Mouse (Mus musculus) megakaryocyte, embryonic 14.5 days (primary cell): ENCODE measurements at regions not wholly inside any gene's neighbourhood (a gene's known extent, or its start where the extent isn't known, plus 50 kb on each side); places are given as distances from the start of the nearest gene placed in this dataset.
"Not testable (repeated sequence)": the region's sequence is repeated elsewhere in the genome, so short reads cannot be mapped to it uniquely, and the experiment has no call there.

ENCODE experiments used
- H3K27me3 ChIP-seq: replicated peaks from 2 replicates; pipeline ENCODE3; 2012; ENCODE audit warnings: inconsistent platforms
- H3K36me3 ChIP-seq: replicated peaks from 2 replicates; pipeline ENCODE3; 2012; ENCODE audit warnings: low read length, inconsistent platforms, mixed read lengths
- H3K4me1 ChIP-seq: 2 replicates; pipeline ENCODE4 v1.6.1; 2012; ENCODE audit warnings: inconsistent platforms
- H3K4me3 ChIP-seq: replicated peaks from 2 replicates; pipeline ENCODE3; 2012; ENCODE audit warnings: moderate library complexity, mild to moderate bottlenecking, inconsistent platforms
- H3K9me3 ChIP-seq: 2 replicates; pipeline ENCODE4 v1.6.1; 2012; ENCODE audit warnings: inconsistent platforms
- FLI1 ChIP-seq: IDR thresholded peaks from 2 replicates; pipeline ENCODE4 v1.6.1; 2012; ENCODE audit warnings: low read length, inconsistent platforms, mixed read lengths
- GATA1 ChIP-seq: IDR thresholded peaks from 3 replicates; pipeline ENCODE4 v1.6.1; 2012; ENCODE audit warnings: mixed read lengths, low read length, inconsistent platforms, borderline replicate concordance

- Histone ChIP-seq H3K27me3 (no peaks in the 10 kb centered on the region), H3K4me1 (peaks cover 47% of the 10 kb centered on the region), H3K4me3 (no peak overlapping the region), H3K36me3 (no peaks in the 10 kb centered on the region), H3K9me3 (no peaks in the 10 kb centered on the region)
- TF ChIP-seq FLI1 (no peak), GATA1 (no peak)
These were observed 63.5 kb upstream of the Max start for GRCm38 (mm10) chr12:77025431-77025879.

DNA sequence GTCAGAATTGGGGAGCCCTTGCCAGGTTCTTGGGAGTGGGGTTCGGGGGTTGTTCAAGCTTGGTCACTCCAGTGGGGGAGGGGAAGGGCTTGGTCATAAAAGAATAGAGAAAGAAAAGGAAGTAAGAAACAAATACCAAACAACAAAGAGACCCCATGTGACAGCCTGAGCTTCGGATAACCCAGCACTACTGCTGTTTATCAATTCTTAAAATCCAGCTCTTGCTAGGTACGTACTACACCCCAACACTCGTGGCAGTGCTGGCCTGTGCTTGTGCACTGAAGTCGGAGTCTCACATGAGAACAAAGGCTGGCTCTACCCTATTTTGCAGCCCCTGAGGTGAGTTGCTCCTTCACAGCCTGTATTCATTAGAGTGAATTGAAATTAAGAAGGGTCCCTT lies 60.5 kb upstream of the Max start:
- Histone ChIP-seq H3K4me1 (peaks cover 69% of the 10 kb centered on the region), H3K36me3 (peaks cover 7% of the 10 kb centered on the region), H3K27me3 (no peaks in the 10 kb centered on the region), H3K9me3 (peaks cover 4% of the 10 kb centered on the region; the same call in 1 of the 2 replicates), H3K4me3 (no peak overlapping the region)
- TF ChIP-seq FLI1 (no peak), GATA1 (no peak)

DNA sequence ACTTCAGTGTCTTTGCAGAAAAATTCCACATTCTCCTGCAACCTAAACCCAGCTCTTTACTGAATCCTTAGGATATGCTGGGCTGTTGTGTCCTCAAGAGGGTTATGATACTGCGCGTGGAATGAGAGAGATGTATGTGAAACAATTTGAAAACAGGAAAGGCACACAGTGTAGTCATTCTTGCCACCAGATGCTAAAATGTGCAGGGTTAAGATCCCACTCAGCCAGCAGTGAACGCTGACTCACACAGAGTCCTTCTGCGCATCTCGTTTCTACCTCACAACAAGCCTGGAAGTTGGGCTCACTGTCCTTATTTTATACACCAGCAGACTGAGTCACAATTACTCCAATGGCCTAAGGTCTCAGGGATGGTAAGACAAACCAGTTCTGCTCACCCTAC lies 59.9 kb upstream of the Max start:
- TF ChIP-seq GATA1, result no peak
- TF ChIP-seq FLI1, result no peak
- peaks cover 73% of the 10 kb centered on the region for H3K4me1 ChIP-seq
- peaks cover 4% of the 10 kb centered on the region; the same call in 1 of the 2 replicates for H3K9me3 ChIP-seq

DNA sequence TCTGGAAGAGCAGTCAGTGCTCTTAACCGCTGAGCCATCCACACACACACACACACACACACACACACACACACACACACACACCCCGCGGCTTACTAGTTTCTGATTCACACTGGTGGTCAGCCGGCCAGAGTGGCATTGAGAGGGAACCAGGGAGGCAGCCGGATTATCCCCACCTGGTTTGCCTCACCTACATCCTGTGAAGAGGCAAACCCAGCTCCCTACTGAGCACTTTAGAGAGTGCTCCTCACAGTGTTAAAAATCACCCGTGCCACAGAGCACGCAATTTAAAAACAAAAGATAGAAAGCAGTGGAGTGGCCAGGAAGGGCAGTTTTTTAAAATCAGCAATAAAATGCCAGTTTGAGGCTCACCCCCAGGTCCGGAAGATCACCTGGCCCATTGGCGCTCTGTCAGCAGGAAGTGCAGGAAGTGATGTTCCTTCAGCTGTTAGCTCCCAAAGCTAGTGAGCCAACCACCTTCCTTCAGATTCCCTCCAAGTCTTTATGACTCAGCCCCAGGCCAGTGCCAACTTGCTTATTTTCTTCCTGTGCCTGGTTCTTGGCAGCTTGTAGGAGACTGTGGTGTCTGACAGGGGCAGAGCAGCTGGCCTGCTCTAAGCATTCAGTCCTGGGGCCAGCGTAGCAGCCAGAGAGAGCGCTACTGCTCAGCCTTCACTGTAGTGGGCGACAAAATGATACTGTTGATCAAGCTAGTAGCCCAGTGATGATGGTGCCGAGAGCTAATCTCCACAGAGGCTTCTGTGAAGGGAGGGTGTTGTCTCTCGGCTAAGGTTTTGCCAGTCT lies 57.9 kb upstream of the Max start:
- H3K9me3 ChIP-seq, result peaks cover 6% of the 10 kb centered on the region; the same call in 1 of the 2 replicates
- no peaks in the 10 kb centered on the region for H3K27me3 ChIP-seq
- no peak for TF ChIP-seq GATA1
- peak overlapping the region; percentile 79 for H3K4me3 ChIP-seq
- peaks cover 62% of the 10 kb centered on the region for H3K4me1 ChIP-seq
- H3K36me3 ChIP-seq, result peaks cover 10% of the 10 kb centered on the region

More for the DNA sequence above, 59.9 kb upstream of the Max start:
- peaks cover 8% of the 10 kb centered on the region for H3K36me3 ChIP-seq
- peak overlapping the region; percentile 16 for H3K4me3 ChIP-seq
- H3K27me3 ChIP-seq, result no peaks in the 10 kb centered on the region

DNA sequence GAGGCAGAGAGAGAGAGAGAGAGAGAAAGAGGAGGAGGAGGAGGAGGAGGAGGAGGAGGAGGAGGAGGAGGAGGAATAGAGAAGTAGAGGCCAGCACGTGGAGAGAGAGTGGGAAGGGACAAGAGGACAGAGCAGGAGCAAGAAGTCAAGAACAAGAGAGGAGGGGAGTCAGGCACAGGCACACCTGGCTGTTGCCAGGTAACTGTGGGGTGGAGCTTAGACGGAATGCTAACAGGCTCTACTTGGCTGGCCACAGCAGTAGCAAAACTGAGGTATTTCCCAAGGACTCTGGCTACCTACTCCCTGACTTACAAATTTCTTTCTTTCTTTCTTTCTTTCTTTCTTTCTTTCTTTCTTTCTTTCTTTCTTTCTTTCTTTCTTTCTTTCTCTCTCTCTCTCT lies 57.1 kb upstream of the Max start:
- H3K36me3 ChIP-seq, result peaks cover 18% of the 10 kb centered on the region
- not testable (repeated sequence) for H3K27me3 ChIP-seq, H3K4me3 ChIP-seq
- H3K4me1 ChIP-seq, result peaks cover 69% of the 10 kb centered on the region
- H3K9me3 ChIP-seq, result peaks cover 10% of the 10 kb centered on the region; the same call in 1 of the 2 replicates

GRCm38 (mm10) chr12:77018373-77018772 lies 56.4 kb upstream of the Max start:
- Histone ChIP-seq H3K9me3 (peaks cover 10% of the 10 kb centered on the region; the same call in 1 of the 2 replicates), H3K27me3 (no peaks in the 10 kb centered on the region), H3K4me1 (peaks cover 67% of the 10 kb centered on the region), H3K36me3 (peaks cover 22% of the 10 kb centered on the region), H3K4me3 (no peak overlapping the region)
- no peak for TF ChIP-seq GATA1
- no peak for TF ChIP-seq FLI1

GRCm38 (mm10) chr12:77014908-77015307 lies 52.9 kb upstream of the Max start:
- no peak for TF ChIP-seq FLI1
- no peak for TF ChIP-seq GATA1
- Histone ChIP-seq H3K9me3 (peaks cover 10% of the 10 kb centered on the region; the same call in 1 of the 2 replicates), H3K27me3 (no peaks in the 10 kb centered on the region), H3K4me3 (no peak overlapping the region), H3K36me3 (peaks cover 22% of the 10 kb centered on the region), H3K4me1 (peaks cover 66% of the 10 kb centered on the region)
